Mouse (Mus musculus) cerebellum, postnatal 10 days (tissue): ENCODE data around the gene Bpnt1.
A peak's percentile ranks its signal among the peaks of the same experiment; 100 is the strongest.
"Not testable (repeated sequence)": the region's sequence is repeated elsewhere in the genome, so short reads cannot be mapped to it uniquely, and the experiment has no call there.

Experiments
- DNase-seq, 2 experiments: peaks; one replicate each; pipeline ENCODE4 v3.0.0; 2021; ENCODE audit warnings: mixed read lengths in 2 of 2

Bpnt1 gene

DNA sequence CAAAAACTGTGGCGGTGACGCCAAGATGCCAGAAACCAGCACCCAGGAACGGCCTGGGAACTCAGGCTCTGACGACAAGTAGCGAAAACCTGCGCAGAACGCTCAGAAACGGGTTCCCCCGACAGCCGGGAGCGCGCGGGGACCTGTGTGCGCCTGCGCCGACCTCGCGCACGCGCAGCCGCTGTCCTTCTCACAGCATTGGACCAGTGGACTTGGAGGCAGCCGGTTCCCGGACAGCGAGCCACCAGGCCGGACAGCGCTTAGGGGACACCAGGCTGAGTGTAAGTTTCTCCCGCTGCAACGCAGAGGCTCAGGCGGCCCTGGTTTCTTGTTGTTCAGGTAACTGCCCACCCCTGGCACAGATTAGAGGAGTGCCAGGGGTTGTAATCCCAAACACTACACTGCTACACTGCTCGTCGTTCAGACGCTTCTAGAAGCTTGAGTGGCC is at the start of gene Bpnt1:
TSS of gene Bpnt1 (plus strand) at position 167 of the 448 bp plus-strand sequence.
- DNase-seq: peak; percentile 91 to 94

DNA sequence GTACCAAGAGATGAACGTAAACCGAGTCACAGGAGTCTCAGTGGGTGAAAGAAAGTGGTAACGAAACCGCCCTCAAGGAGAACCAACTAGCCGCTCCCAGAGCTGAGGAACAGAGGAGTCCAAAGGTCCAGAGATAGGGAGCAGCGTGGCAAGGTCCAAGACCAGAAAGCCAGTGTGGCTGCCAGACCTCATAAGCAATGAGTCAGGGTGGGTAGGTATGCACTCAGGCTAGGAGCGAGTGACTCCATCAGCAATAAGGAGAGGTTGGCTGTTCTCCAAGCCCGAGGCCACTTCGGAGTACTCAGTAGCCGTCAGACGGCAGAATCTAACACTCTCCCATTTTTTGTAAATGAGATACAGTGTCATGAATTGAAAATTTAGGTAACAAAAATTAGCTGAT is 49.1 kb upstream of the Bpnt1 start:
- DNase-seq: peak; percentile 19 to 20

DNA sequence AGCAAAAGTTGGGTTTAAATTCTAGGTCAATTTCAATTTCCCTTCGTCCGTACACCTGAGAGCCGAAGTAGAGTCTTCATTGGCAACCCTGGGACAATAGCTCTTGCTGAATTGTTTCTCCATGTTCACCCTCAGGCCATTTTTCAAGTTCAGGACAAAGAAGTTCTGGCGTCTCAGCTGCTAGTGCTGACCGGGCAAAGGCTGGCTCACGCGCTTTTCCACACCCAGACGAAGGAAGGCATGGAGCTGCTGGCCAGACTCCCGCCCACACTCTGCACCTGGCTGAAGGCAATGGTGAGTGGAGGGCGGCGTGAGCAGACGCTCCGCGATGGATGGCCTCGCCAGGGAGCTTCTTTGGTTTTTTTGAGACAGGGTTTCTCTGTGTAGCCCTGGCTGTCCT is 48.7 kb upstream of the Bpnt1 start:
- no peak for DNase-seq

DNA sequence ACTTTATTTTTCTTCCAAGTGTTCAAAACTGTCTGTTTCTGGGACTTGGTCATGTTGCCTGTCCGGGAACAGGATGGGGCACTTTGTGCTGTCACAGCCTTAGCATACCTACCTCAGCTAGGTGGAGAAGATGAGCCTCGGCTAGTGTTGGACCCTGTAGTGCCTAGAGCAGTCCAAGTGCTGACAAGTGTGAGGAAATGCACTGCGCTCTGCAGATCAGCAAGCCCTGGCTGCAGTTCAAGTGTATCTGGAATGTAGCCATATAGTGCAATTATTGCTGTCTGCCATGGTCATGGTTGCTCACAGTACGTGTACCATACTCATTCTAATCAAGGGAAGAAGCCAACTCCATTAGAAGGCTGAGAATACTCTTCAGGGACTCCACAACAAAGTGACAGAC is 47.2 kb upstream of the Bpnt1 start:
- peak; percentile 96 for DNase-seq

DNA sequence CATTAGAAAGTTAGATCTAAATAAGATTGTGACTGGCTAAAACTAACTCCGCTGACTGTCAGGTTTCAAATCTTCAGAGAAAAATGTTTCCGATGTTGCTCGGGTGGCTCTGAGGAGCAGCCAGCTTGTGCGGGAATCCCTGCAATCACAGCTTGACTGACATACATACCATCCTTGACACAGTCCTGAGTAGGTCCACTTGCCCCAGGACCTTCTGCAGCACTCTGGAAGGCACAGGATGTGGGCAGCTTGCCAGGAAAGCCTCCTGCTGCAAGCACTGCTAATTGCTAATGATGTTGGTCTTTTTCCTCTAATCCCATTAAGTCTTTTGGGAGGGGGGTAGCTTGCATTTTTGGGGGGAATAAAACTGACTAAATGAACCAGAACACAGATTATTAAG is 46.8 kb upstream of the Bpnt1 start:
- DNase-seq: peak; percentile 91 to 92

DNA sequence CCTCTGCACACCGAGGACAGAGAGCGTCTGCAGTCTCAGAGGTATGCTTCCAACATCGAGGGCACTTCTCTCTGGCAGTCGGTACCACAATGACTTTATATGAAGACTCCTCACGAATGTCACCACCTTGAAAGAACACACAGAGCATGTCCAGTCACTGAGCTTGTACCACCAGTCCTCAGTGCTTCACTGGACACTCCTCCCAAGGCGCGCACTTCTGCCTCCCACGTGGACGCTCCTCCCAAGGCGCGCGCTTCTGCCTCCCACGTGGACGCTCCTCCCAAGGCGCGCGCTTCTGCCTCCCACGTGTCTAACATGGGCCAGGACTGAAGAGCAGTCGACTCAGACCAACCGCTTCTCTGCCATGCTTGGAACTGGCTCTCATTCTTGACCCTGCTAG is 44.9 kb upstream of the Bpnt1 start:
- DNase-seq: no peak

DNA sequence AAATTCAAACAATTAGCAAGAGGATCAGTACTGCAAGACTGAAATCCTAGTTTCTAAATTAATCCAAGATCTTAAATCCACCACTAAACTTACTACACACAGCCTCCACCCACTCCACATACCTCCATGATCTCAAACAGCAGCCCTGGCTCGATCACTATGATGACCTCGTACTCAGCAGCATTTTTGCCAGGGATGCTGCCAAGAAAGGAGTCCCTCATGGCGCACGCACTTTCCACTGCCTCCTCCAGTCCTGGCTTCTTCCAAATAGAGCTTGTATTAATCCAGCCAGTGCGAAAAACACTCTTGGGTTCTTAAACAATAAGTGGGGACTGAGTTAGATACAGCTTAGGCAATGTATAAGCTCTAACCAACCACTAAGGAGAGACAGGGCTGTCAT is 42.7 kb upstream of the Bpnt1 start:
- DNase-seq: no peak

DNA sequence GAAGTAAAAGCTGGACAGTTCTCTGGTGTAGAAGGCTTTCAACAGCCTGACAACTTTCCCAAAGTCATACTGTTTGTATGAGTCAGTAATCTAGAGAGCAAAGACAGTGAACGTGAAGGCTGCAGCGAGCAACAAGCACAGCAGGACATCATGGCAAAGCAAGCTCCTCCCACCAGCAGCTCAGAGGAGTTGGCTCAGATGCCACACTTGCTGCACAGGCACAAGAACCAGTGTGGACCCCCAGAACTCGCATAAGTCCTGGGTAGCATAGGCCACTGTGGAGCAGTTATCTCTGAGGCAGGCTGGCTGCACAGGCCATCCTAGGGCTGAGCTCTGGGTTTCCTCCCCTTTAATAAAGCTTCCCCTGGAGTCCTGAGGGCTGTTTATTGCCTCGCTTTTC is 40.6 kb upstream of the Bpnt1 start:
- no peak for DNase-seq

DNA sequence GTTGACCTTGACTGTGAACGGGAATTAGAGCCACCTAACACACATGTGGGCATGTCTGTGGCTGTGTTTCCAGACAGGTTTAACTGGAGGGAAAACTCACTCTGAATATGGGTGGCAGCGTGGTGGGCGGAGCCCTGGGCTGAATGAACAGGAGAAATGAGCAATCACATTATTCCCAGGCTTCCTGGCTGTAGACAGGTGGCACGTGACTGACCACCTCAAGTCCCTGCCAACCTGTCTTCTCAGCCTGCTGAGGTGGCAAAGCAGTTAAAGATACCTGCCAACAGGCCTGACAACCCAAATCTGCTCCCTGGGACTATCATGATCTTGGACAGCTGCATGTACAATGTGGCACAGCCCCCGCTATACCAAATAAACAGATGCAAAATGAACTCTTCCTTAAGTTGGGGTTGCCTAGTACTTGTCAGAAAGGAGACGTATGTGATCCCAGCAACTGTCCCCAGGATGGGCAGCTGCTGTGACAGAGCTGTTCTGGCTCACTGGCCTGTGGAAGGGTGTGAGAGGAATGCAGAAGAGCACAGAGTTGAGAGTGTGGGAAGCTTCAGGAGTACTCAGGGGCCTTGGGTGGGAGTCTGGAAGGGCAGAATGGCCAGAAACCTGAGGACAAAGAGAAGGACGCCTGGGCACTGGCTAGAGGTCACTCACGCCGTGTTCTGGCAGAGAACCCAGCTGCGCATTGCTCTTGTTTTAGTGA is 39.1 kb upstream of the Bpnt1 start:
- peak; percentile 76 to 78 for DNase-seq

DNA sequence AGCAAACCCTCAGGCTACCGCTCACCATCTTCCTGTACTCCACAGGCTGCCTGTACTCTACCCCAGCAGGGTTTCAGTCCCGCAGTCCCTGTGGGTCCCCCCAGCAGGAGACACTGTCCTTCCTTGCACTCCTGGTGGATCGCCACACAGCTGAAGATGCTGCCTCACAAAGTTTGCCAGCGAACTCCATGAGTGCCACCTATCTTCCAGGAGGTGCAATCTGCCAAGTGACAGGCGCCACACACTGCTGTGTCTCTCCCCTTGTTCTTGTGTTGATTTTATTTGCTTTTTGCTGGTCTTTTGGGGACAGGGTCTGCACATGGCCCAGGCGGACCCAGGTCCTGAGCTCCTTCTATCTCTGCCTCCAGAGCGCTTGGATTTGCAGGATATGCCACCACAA is 35.1 kb upstream of the Bpnt1 start:
- DNase-seq: no peak

DNA sequence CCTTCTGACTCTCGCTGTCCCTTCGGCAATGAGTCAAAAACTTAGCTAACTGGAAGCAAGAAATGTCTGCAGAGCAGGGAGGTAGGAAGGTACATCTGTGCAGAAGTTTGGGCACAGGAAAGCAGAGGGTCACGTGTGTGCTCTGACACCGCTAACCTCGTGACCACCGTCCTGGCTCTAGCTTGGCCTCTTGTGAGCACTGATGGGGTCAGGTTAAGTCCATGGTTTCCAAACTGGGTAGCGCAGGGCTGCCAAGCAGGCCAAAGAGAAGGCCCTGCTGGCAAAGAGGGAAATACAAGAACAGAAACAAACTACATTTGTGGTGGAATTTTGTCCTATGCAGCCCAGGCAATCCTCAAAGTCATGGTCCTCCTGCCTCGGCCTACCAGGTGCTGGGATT is 33.5 kb upstream of the Bpnt1 start:
- DNase-seq: no peak

DNA sequence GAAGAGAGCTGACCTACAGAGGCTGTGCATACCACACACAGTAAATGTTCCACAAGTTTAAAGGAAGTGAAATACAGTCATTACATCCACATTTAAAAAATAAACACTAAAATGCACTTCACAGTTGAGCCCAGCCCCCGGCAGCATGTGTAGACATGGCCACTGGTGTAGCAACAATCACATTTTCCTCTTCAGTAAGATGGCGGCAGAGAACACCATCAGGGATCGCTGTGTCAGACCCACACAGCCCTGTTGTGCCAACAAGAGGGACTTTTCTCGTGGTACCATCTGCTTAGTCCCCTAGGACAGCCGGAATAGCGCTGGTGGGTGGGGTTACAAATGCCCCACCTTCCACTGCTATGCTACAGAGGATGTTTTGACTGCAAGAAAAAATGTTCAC is 29.1 kb upstream of the Bpnt1 start:
- no peak for DNase-seq

DNA sequence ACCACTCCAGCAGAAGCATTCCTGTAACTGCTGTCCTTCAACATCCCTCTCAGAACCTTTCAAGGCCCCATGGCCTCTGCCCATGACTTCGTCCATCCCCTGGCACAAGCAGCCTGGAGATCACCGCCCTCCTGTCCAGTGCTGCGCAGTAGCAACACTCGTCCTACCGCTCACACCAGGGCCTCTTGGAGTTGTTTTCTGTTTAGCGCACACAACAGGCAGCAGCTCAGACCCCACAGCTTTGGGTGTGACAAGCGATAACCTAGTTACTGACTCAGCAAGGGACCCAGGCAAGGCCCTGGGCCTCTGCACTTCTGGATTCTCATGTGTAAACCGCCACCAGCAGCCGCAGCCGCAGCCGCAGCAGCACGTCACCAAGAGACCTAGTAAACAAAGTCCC is 25.1 kb upstream of the Bpnt1 start:
- no peak for DNase-seq

DNA sequence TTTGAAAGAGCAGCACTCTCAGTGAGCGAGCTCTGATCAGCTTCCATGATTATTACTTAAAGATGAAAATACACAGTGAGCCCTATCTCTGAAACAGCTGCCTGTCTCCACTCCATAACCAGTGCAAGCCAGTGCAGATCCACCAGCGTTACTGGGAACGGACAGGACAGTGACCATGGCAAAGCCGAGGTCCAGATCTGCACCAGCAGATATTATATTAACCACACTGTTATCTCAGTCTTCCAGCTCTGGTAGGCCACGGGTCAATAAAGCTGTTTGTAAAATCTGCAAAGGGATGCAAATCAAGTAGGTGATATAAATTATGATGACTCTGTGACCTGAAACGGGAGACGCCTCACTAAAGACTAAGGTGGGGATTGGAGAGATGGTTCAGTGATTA is 24.3 kb upstream of the Bpnt1 start:
- DNase-seq: no peak

DNA sequence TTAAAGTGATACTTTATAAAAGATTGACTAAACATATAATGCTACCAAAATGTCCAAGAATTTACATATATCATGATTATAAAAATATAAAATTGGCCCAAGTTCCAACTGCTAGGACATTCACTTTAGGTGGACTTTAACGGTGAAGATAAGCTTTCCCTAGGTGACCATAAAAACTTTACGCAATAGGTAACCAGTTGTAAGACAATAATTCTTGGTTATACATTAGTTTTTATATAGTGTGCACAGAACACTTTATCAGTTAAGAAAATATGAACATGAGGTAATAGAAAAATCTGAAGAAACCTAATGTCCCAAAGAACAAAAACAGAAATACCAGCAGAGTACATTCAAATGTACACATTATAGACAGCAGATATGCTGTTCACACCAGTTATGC is 23.6 kb upstream of the Bpnt1 start:
- DNase-seq: no peak

DNA sequence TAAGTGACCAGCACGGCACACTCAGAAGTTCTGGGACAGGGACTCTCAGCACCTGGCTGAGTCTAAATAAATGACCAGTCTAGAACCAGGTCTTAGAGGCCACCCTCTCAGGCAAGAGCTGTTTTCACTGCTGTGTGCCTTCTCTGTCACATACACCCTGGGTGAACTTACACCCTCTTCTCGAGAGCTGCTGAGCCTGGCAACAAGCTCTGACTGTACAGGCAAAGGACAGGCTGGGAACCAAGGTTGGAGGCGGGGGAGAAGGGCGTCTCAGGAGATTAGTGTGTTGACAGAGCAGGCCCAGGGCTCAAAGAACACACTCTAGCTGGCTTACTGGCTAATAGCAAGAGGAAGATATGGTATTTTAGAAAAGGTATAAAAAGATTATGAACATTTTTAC is 23.0 kb upstream of the Bpnt1 start:
- no peak for DNase-seq

DNA sequence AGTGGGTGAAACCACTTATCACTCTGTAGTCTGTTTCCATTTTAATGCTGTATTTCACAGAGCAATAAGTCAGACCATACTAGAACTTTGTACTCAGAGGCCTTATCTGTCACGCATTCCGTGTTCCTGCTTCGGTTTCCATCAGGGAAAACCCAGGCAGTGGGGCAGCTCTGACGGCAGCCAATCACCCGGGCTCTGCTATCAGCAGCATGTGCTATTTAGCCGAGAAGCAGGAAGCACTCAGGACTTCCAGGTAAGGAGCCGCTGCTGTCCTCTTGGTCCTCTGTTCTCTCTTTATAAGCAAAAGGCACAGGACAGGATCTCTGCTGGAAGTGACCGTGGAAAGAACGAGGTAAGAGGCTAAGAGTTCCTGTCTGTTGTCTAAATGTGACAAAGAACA is 20.0 kb upstream of the Bpnt1 start:
- no peak for DNase-seq

DNA sequence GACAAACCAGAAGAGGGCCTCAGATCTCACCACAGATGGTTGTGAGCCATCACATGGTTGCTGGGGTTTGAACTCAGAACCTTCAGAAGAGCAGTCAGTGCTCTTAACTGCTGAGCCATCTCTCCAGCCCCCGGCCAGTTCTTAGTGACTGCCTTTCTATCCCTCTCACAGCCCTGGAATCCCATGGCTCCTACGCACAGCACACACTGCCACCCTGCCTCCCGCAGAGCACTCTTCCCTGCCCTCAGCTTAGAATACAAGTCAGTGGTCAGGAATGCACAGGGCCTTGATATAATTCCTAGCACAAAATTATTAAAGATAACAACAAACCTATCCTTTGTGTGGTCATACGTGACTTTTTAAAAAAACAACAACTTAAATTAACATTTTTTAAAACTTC is 17.4 kb upstream of the Bpnt1 start:
- no peak for DNase-seq

DNA sequence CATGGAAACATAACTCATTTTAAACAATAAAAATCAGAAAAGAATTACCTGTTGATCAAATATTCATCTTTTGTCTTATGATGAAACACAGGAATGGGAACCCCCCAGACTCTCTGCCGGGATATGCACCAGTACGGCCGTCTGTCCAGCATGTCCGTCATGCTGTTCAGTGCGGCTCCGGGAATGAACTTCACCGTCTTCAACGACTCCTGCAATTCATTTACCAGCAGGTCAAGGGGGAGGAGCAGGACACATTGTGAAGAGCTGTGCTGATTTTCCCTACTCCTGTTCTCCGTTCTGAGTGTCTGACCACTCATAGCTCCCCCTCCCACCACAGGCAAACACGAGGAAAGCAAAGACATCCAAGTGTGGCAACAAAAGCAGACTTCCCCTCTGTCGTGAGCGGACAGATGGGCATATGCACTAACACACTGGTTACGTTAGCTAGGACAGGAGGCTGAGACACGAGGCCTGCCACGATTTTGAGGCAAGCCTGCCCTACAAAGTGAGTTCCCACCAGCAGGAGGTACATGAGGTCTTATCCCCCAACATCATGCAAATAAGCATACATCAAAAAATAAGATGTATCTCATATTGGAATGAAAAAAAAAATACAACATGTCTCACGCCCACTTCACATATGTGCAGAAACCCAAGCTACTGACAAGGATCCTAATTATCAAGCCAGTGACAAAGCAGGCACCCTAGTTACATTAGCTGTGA is 15.9 kb upstream of the Bpnt1 start:
- no peak for DNase-seq

DNA sequence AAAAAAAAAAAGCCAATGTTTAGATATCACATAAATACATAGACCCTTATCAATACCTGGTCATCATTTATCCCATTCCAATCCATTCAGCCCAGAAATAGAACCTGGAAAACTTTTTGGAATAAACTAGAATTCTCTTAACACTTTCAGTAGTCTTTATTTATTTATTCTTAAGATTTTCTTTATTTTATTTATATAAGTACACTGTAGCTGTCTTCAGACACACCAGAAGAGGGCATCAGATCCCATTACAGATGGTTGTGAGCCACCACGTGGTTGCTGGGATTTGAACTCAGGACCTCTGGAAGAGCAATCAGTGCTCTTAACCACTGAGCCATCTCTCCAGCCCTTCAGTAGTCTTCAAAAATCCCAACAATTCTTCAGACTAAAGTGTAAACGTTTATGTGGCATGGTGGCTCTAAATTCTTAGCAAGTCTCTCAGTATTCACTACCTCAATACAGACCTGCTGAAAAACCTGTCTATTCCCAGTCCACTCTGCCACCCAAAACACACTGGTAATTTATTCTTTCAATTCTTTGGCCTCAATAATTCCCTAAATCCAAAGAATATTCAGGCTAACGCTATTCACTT is 4.1 kb upstream of the Bpnt1 start:
- not testable (repeated sequence) for DNase-seq

DNA sequence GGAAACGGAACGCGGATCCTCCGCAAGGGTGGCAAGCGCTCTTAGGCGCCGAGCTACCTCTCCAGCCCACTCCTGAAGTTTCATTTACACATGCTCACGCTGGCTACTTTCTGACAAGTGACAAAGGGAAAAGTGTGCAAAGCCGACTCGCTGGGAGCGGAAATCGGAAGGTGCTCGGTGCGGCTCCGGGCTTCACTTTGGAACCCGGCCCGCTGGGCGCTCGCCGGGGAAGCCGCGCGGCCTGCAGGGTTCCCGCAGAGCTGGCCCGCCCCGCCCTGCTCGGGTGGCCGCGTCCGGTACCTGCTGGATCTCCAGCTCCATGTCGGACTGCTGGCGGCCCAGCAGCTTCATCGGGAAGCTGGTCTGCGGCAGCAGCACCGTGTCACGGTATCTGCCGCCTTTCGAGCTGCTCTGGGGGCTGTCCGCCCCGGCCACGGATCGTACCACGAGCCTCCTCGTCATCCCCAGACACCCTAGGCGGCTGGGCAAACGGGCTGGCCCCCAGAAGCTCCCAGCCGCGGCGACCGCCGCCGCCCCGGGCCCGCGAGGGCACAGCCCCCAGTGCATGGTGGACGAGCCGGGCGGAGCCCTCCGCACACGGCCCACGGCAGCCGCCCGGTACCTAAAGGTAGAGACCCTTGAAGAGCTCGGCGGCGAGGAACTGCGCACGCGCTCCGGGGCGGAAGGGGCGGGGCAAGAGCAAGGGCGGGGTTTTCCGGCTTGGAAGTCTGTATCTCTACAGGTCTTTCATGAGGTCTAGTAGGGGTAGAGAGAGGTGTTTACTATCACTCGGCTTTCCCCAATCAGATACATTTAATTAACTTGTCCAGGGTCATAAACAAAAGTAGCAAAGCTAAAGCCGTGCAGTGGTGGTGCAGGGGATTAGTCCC is 3.0 kb upstream of the Bpnt1 start, which contains the start of gene Iars2:
TSS of gene Iars2 (minus strand) at position 676 of the 890 bp plus-strand sequence.
- peak; percentile 97 for DNase-seq

DNA sequence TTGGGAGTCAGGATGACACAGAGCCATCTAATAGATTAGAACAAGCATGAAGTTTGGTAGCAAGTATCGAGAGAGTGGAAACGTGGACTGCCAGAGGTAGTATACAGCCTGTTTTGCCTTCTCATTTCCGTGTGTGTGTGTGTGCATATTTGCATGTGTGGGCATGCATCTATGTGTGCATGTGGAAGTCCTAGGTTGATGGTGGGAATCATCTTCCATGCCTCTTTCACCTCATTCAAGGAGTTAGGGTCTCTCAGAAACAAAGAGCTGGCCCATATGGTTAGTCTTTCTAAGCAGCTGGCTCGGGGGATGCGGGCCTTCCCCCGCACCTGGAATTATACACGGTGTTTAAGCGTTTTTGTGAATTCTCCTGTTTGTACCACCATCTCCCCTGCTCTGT is 2.1 kb upstream of the Bpnt1 start:
- no peak for DNase-seq

DNA sequence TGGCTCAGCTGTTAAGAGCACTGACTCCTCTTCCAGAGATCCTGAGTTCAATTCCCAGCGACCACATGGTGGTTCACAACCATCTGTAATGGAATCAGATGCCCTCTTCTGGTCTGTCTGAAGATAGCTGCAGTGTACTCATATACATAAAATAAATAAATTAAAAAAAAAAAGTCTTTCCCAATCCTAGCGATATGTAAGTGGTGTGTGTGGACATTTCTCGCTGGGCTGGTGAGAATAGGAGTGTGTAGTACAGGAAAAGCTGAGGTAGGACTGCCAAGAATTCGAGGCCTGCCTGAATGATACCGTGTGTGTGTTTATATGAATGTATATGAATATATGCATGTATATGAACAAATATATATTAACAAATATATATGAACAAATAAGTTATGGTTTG is 585 bp upstream of the Bpnt1 start:
- no peak for DNase-seq
